Mouse (Mus musculus): Measurements from ENCODE around the gene Elmo2.

Elmo2 gene

GRCm38 (mm10) chr2:165326304-165327190, at the start of gene Elmo2:
Gene Elmo2 (minus strand): TSS chr2:165326479.
- ATAC-seq (ENCODE audit: insufficient number of reproducible peaks, low FRiP score, low TSS enrichment) = peak; percentile 93

GRCm38 (mm10) chr2:165376001-165376400, 49.7 kb upstream of the Elmo2 start:
- ATAC-seq (ENCODE audit: insufficient number of reproducible peaks, low FRiP score, low TSS enrichment) = no peak

DNA sequence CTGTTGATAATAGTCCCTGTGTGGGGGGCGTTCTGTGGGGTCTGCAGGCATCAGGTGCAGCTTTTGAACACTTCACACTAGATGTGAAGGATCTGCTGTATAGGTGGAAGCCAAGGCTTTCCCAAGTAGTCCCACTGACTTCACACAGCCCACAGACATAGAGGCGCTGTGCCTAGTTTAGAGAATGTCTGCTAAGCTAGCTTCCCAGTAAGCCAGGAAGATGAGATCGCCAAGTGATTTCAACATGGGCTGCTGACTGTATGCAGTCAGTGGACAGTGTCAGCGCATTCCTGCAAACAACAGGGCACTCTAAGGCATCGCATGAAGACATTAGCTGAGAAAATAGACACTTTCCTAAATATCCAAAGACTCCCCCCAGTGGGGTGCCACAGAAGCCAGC, 49.2 kb upstream of the Elmo2 start:
- no peak; the same call in 1 of the 2 replicates for ATAC-seq (ENCODE audit: insufficient number of reproducible peaks, low FRiP score, low TSS enrichment)

DNA sequence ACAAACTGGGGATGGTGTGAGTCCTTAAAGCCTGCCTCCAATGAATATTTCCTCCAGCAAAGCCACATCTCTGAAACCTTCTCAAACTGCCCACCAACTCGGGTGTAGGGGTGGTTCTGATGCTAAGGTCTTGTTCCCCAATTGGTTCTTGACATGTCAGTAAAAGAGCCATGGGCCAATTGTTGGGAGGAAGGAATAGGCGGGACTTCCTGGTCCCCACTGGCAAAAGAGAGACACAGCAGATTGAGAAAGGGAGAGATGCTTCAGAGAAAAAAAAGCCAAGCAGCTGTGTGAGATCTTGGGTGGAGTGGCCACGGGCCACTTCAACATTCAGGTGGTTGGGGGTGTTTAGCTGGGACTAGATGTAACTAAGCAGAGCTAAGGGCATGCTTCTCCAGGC, 44.8 kb upstream of the Elmo2 start:
- ATAC-seq (ENCODE audit: insufficient number of reproducible peaks, low FRiP score, low TSS enrichment) = no peak

DNA sequence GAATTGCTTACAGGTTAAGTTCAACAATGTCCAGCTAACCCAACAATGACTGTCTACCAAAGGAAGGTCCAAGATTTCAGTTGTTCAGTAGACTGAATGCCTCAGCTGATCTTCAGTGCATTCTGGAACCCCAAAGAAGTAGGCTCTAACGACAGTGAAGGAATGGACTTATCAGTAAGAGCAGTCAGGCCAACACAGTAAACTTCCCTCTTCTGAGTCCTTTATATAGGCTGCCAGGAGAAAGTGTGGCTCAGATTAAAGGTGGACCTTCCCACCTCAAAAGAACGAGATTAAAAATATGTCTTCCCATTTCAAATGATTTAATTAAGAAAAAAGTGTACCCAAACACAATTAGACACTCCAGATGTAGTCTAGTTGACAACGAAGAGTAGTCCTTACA, 44.1 kb upstream of the Elmo2 start:
- ATAC-seq (ENCODE audit: insufficient number of reproducible peaks, low FRiP score, low TSS enrichment) = no peak

- no peak for ATAC-seq (ENCODE audit: insufficient number of reproducible peaks, low FRiP score, low TSS enrichment)
Observed at GRCm38 (mm10) chr2:165368496-165368895, 42.2 kb upstream of the Elmo2 start, which contains the start of gene Zfp663. Gene Zfp663 (minus strand): TSS chr2:165368729.

DNA sequence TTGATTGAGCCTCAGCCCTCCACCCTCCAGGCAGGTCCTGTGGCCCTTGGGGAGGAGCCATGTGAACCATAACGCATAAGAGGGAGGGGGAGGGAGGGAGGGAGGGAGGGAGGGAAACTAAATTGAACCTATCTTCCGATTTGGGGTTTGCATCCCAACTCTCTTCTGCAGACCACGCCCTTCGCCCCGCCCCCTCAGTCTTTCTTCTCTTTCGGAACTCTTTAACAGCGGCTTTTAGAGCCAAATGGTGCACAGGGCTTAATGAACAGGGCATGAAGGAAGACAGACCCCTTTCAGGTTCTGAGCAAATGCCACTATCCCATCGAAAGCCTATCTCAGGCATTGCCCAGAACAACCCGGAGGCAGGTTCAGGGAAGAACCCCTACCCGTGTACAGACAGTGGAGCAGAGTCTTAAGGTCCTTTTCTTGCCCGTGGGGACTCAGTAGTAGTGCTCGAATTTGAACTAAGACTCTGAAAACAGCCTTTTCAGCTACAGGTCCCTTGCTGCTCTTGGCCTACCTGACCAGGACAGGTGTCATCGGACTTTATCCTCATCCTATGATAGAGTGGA, 41.7 kb upstream of the Elmo2 start:
- no peak for ATAC-seq (ENCODE audit: insufficient number of reproducible peaks, low FRiP score, low TSS enrichment)

DNA sequence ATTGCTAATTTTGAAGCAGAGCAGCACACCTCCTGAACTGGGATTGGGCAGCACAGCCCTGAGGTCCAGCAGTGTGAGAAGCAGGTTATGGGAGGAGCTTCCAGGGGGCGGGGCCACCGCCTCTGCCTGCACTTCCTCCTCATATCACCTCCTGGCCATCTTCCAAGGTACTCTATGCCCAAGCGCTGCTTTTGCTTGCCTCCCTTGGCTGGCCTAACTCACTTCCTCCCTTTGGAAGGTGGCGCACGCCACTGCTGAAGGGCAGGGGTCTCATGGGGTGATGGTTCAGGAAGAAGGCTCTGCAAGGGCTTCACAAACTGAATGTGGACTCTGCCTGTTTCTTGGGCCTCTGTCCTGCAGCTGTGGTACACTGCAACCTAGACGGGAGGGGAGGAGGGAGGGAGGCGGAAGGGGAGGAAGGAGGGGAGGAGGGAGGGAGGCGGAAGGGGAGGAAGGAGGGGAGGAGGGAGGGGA, 40.8 kb upstream of the Elmo2 start:
- no peak for ATAC-seq (ENCODE audit: insufficient number of reproducible peaks, low FRiP score, low TSS enrichment)

DNA sequence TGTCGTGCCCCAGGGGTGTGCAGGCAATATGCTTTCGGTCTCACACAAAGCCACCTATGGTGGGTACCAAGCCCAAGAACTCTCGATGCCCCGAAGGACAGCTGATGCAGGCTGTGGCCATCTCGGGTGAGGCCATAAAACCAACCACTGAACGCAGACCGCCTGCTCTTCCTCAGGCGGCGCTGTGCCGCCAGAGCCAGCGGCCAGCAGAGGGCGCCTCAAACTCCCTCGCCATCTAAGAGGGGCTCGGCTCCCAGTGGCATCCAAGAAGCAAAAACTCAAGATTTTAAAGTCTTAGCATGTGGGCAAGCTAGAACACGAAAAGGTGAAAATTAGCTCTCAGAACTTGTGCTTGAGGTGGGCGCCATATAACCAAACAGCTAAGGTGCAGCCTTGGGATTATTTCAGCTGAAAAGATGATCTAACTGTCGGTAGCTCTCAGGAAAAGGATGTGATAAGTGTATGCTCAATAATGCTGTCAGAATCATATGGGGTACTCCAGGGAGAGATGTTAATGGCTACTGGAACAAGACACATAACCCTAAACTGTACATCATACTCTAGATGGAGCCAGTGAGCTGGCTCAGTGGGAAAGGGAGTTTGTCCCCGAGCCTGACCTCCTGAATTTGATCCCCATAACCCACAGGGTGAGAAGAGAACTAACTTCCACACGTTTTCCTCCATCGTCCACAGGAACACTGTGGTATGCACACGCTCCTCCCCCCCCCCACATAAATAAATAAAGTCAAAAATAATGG, 38.2 kb upstream of the Elmo2 start:
- ATAC-seq (ENCODE audit: insufficient number of reproducible peaks, low FRiP score, low TSS enrichment) = peak; percentile 76; the same call in 1 of the 2 replicates

DNA sequence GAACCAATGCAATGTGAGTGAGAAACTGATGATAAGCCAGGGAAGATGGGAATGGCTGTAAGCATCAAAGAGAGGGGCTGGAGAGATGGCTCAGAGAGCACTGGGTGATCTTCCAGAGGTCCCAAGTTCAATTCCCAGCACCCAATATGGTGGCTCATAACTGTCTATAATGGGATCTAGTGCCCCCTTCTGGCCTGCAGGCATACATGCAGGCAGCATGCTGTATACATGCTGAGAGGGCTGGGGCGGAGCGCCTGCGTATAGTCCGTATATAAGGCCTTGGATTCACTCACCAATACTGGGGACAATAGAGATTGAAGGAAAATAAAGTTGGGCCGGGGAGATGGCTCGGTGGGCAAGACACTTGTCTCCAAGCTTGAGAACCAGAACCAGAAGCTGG, 37.0 kb upstream of the Elmo2 start:
- ATAC-seq (ENCODE audit: insufficient number of reproducible peaks, low FRiP score, low TSS enrichment) = no peak

- ATAC-seq (ENCODE audit: insufficient number of reproducible peaks, low FRiP score, low TSS enrichment) = no peak
Observed at GRCm38 (mm10) chr2:165360861-165361260, 34.6 kb upstream of the Elmo2 start.

GRCm38 (mm10) chr2:165351828-165352513, 25.7 kb upstream of the Elmo2 start:
- no peak for ATAC-seq (ENCODE audit: insufficient number of reproducible peaks, low FRiP score, low TSS enrichment)

- ATAC-seq (ENCODE audit: insufficient number of reproducible peaks, low FRiP score, low TSS enrichment) = no peak
Observed at GRCm38 (mm10) chr2:165349466-165349865, 23.2 kb upstream of the Elmo2 start.

GRCm38 (mm10) chr2:165346180-165346579, 19.9 kb upstream of the Elmo2 start:
- no peak for ATAC-seq (ENCODE audit: insufficient number of reproducible peaks, low FRiP score, low TSS enrichment)

- ATAC-seq (ENCODE audit: insufficient number of reproducible peaks, low FRiP score, low TSS enrichment) = no peak
Observed at GRCm38 (mm10) chr2:165337191-165337590, 10.9 kb upstream of the Elmo2 start.

DNA sequence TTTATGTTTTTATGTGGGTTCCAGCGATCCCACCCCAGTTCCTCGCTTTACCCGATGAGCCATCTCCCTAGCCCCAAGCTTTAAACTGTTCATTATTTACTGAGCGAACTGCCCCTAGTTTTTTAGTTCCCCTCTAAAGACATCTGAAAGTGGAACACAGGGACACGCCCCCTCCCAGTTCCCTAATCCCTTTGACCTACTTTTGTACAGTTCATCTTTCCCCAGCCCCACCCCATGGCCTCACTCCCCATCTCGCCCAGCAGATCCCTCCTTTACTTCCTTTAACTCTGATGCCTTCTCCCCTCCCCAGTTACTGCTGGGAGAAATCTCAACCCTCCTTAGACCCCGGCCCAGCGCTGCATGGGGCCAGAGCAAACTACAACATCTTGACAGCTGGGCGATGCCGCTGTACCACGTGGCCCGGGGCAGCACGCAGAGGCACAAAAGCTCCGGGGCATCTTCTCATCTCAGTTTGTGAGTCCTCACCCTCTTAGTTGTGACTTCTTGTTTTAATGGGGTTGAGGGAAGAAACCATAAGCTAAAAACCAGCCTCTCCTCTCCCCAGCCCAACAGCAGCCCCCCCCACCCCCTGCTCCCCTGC, 6.4 kb upstream of the Elmo2 start:
- no peak for ATAC-seq (ENCODE audit: insufficient number of reproducible peaks, low FRiP score, low TSS enrichment)

DNA sequence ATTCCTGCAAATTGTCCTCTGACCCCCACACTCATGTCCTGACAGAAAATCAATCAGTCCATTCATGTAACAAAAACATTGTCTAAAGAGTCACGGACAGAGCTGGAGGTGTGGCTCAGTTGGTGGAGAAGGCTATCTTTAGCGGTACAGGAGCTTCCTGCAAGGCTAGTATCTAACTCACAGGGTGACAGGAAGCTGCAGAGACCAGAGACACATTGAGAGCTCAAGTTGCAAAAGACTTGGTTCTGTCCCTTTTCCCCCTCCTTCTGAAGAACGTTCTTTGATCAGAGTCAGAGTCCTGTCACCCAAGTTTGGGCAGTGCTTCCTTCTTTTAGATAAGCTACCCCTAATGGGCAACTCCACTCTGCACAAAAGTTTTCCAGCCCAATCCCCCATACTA, 3.4 kb upstream of the Elmo2 start:
- no peak for ATAC-seq (ENCODE audit: insufficient number of reproducible peaks, low FRiP score, low TSS enrichment)

GRCm38 (mm10) chr2:165328746-165329145, 2.5 kb upstream of the Elmo2 start:
- no peak for ATAC-seq (ENCODE audit: insufficient number of reproducible peaks, low FRiP score, low TSS enrichment)

GRCm38 (mm10) chr2:165327386-165327785, 1.1 kb upstream of the Elmo2 start:
- no peak for ATAC-seq (ENCODE audit: insufficient number of reproducible peaks, low FRiP score, low TSS enrichment)

All from cerebellum, adult (tissue).